In genomic region chr11:103292152-103292889, GRCm38 (mm10) we compare ENCODE assay signal across 8 mouse cellular contexts. TPM values are rescaled to one million over a fixed set of nuclear protein-coding genes. Genes with fewer than 3 reads are reported as not detected.
DNase-seq lines count a peak whose midpoint lies in the region; ATAC-seq lines count a peak whose summit lies in the region.

No protein-coding gene starts in this region.

- DNase-seq in ovary, adult 18-20 months (ENCODE audit: low spot score) = peak; percentile 39
- DNase-seq in ovary, postnatal 10 days (ENCODE audit: low spot score) = no peak
- DNase-seq in heart, postnatal 36 days = peak; percentile 53 to 64
- peak; percentile 60 for DNase-seq in lung, postnatal 14 days
- DNase-seq in right cerebral cortex, adult 18-20 months = no peak
- DNase-seq in forebrain, embryonic 10.5 days (ENCODE audit: extremely low spot score, low spot score) = no peak
- no peak for DNase-seq in layer of hippocampus, postnatal 36 days

- peak; percentile 43; the same call in 1 of the 2 replicates for ATAC-seq in embryonic facial prominence, embryonic 15.5 days (ENCODE audit: insufficient number of reproducible peaks, low FRiP score, low TSS enrichment, low read depth)

- peak overlapping the region; percentile 68 for H3K27ac ChIP-seq in embryonic facial prominence, embryonic 15.5 days (replicated peaks)
- no peak overlapping the region for H3K27ac ChIP-seq in forebrain, embryonic 10.5 days

- WGBS in embryonic facial prominence, embryonic 15.5 days = 15% methylated on average over 14 of the region's 14 CpGs
- WGBS in forebrain, embryonic 10.5 days = 37% methylated on average over 14 of the region's 14 CpGs

- H3K4me2 ChIP-seq in embryonic facial prominence, embryonic 15.5 days (replicated peaks) = no peak overlapping the region

- peaks cover 30% of the 10 kb centered on the region for H3K4me1 ChIP-seq in embryonic facial prominence, embryonic 15.5 days
- peaks cover 17% of the 10 kb centered on the region for H3K4me1 ChIP-seq in forebrain, embryonic 10.5 days

- intact Hi-C loops in heart, postnatal 36 days (cut with DNase I) = no loop called here

- no peaks in the 10 kb centered on the region for H3K27me3 ChIP-seq in embryonic facial prominence, embryonic 15.5 days
- H3K27me3 ChIP-seq in forebrain, embryonic 10.5 days (ENCODE audit: poor library complexity, severe bottlenecking) = no peaks in the 10 kb centered on the region

- H3K9ac ChIP-seq in embryonic facial prominence, embryonic 15.5 days = no peak overlapping the region

- no peak overlapping the region for H3K4me3 ChIP-seq in embryonic facial prominence, embryonic 15.5 days (replicated peaks)
- H3K4me3 ChIP-seq in forebrain, embryonic 10.5 days = no peak overlapping the region

- no peaks in the 10 kb centered on the region for H3K9me3 ChIP-seq in embryonic facial prominence, embryonic 15.5 days (replicated peaks)
- H3K9me3 ChIP-seq in forebrain, embryonic 10.5 days = no peaks in the 10 kb centered on the region

- no peaks in the 10 kb centered on the region for H3K36me3 ChIP-seq in embryonic facial prominence, embryonic 15.5 days
- H3K36me3 ChIP-seq in forebrain, embryonic 10.5 days (replicated peaks) = no peaks in the 10 kb centered on the region

RNA-seq across cellular contexts. Expression of gene Map3k14, which starts 25.0 kb away (rescaled TPM):
- 5.1 and 5.3 TPM in 2 replicates for polyA plus RNA-seq in embryonic facial prominence, embryonic 15.5 days (2015; fragmentation: Nextera tagmentation; extraction: Ambion mirVana)
- total RNA-seq in heart, postnatal 36 days (2021) = 1 to 10 TPM; 3.3 to 3.8 TPM
- polyA plus RNA-seq in forebrain, embryonic 10.5 days (2016; fragmentation: Nextera tagmentation; extraction: Ambion mirVana) = 4.0 TPM in 2 replicates
- 1 to 10 TPM; 3.2 to 4.3 TPM for total RNA-seq in layer of hippocampus, postnatal 36 days (2021)

Comparison
In these comparisons a context has a peak if more than half of its experiments do, and no peak if none do; other contexts are left out.
1. DNase-seq: peak in ovary, adult 18-20 months (single experiment), heart, postnatal 36 days (2 of 2) and lung, postnatal 14 days (single experiment); none in ovary, postnatal 10 days (single experiment), right cerebral cortex, adult 18-20 months (single experiment), forebrain, embryonic 10.5 days (single experiment) and layer of hippocampus, postnatal 36 days (0 of 2).